Mouse (Mus musculus) small intestine, adult 2 months (tissue): Measurements from ENCODE around the gene Magi1.

Experiments used
- CTCF ChIP-seq: fragments of 200-500 bp; IDR thresholded peaks from 2 replicates; pipeline ENCODE4 v1.5.1; 2012; ENCODE audit warnings: low read depth, mild to moderate bottlenecking, control low read depth, inconsistent platforms, low read length, moderate library complexity, mixed read lengths; ENCODE audit not compliant: insufficient replicate concordance, insufficient read length; ENCODE audit errors: extremely low read depth
- POLR2A ChIP-seq: fragments of 200-500 bp; IDR thresholded peaks from 2 replicates; pipeline ENCODE4 v1.6.1; 2012; ENCODE audit warnings: low read depth, mild to moderate bottlenecking, control low read depth, inconsistent platforms, low read length, moderate library complexity

GRCm38 (mm10) chr6:93835211-93835610 is 448.5 kb downstream of the Magi1 start:
- TF ChIP-seq CTCF, result no peak
- TF ChIP-seq POLR2A, result no peak
